Mouse (Mus musculus): ENCODE measurements around the gene Alad. TPM values are rescaled to one million over a fixed set of nuclear protein-coding genes. Genes with fewer than 3 reads are reported as not detected.

Gene Alad
- total and polyA plus RNA-seq, 2 experiments from 2014 or later = 62.1 to 82.4 TPM

DNA sequence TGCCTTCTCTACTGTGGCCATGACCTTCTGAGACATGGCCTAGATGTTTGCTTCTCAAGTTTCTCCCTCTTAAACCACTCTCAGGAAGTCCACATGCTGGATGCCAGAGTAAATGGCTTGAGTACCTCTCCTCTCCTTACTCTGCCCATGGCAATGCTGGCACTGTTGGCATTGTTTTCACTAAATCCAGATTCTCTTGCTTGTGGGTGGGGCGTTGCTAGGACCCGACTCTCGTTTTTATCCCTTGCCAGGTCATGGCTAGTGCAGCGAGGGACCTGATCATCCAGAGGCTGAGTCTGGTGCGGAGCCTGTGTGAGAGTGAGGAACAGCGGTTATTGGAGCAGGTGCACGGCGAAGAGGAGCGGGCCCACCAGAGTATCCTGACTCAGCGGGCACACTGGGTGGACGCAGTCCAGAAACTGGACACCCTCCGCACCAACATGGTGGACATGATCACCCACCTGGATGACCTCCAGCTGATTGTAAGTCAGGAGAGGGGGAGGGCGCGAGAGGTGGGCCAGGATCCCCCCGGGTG is 33.5 kb downstream of the Alad start:
- Histone ChIP-seq H3K4me2 (ENCODE audit: low read depth, low read length) (no peak overlapping the region), H3K27me3 (ENCODE audit: control insufficient read depth, insufficient read depth, low read length) (no peaks in the 10 kb centered on the region), H3K4me3 (ENCODE audit: low read depth, low read length) (no peak overlapping the region), H3K27ac (ENCODE audit: low read depth) (no peak overlapping the region), H3K9me3 (replicated peaks; ENCODE audit: control insufficient read depth, low read length) (no peaks in the 10 kb centered on the region), H3K4me1 (ENCODE audit: control insufficient read depth, insufficient read depth) (no peaks in the 10 kb centered on the region), H3K36me3 (replicated peaks; ENCODE audit: control insufficient read depth, insufficient read depth, low read length) (no peaks in the 10 kb centered on the region), H3K9ac (replicated peaks; ENCODE audit: low read depth, low read length) (no peak overlapping the region)
- no peak for TF ChIP-seq EP300 (IDR thresholded peaks at IDR 0.05; ENCODE audit: low read depth)
- TF ChIP-seq CTCF (IDR thresholded peaks at IDR 0.05; ENCODE audit: low read depth) = no peak
- no peak for ATAC-seq (ENCODE audit: insufficient read depth, low read depth)
- DNase-seq (ENCODE audit: low spot score) = no peak
- WGBS = 85% methylated on average over 15 of the region's 15 CpGs

DNA sequence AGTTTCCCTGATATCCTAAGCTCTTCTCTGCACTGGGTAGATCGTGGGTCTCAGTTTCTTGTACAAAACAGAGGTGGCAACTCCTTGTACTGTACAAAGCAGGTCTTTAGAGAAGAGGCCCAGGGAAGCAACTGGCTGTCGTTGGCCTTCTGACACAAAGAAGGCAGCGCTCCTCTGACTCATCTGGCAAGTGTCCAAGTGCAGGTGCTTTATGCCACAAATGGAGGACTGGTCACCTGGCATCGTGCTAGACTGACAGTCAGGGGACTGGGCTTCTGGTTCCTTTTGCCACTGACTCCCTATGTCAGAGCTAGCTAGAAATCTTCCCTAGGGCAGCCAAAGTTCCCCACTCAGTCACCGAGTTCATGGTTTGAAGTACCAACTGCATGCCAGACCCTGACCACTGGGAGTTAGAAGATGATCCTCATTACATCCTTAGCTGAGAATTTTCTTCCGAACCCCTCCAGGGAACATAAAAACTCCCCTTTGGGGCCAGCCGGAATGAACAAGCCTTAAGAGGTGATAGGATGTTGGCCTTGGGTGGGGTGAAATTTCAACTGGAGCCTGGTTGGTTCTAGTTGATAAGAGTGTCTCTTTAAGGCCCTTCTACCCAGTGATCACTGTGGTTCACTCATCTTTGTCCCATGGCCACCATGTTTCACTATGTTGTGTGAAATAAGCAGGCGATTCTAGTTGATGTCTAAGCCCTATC is 34.1 kb downstream of the Alad start:
- no peak for DNase-seq (ENCODE audit: low spot score)
- no peak overlapping the region for H3K4me3 ChIP-seq (ENCODE audit: low read depth, low read length)
- H3K27ac ChIP-seq (ENCODE audit: low read depth) = no peak overlapping the region
- H3K27me3 ChIP-seq (ENCODE audit: control insufficient read depth, insufficient read depth, low read length) = no peaks in the 10 kb centered on the region
- H3K4me2 ChIP-seq (ENCODE audit: low read depth, low read length) = no peak overlapping the region
- H3K9me3 ChIP-seq (replicated peaks; ENCODE audit: control insufficient read depth, low read length) = no peaks in the 10 kb centered on the region
- no peaks in the 10 kb centered on the region for H3K36me3 ChIP-seq (replicated peaks; ENCODE audit: control insufficient read depth, insufficient read depth, low read length)
- ATAC-seq (ENCODE audit: insufficient read depth, low read depth) = no peak
- TF ChIP-seq CTCF (IDR thresholded peaks at IDR 0.05; ENCODE audit: low read depth) = no peak
- TF ChIP-seq EP300 (IDR thresholded peaks at IDR 0.05; ENCODE audit: low read depth) = no peak
- no peaks in the 10 kb centered on the region for H3K4me1 ChIP-seq (ENCODE audit: control insufficient read depth, insufficient read depth)
- WGBS = 67% methylated on average over 8 of the region's 8 CpGs
- no peak overlapping the region for H3K9ac ChIP-seq (replicated peaks; ENCODE audit: low read depth, low read length)

DNA sequence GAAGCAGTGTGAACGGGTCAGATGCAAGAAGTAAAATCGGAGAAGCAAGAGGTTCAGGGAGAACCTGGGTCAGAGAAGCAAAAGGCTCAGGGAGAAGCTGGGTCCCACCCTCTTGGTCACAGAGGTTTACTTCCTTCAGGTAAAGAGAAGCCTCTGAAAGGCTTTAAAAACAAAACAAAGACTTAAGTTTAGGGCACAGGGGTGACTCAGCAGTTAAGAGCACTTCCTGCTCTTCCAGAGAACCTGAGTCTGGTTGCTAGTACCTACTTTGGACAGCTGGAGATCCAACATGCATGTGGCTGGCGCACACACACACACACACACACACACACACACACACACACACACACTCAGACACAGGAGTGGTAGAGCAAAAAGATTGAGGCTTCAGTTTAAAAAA is 34.8 kb downstream of the Alad start:
- H3K4me2 ChIP-seq (ENCODE audit: low read depth, low read length) = no peak overlapping the region
- ATAC-seq (ENCODE audit: insufficient read depth, low read depth) = no peak
- H3K36me3 ChIP-seq (replicated peaks; ENCODE audit: control insufficient read depth, insufficient read depth, low read length) = no peaks in the 10 kb centered on the region
- no peak overlapping the region for H3K27ac ChIP-seq (ENCODE audit: low read depth)
- H3K4me1 ChIP-seq (ENCODE audit: control insufficient read depth, insufficient read depth) = peaks cover 4% of the 10 kb centered on the region; the same call in 1 of the 2 replicates
- TF ChIP-seq CTCF (IDR thresholded peaks at IDR 0.05; ENCODE audit: low read depth) = no peak
- TF ChIP-seq EP300 (IDR thresholded peaks at IDR 0.05; ENCODE audit: low read depth) = no peak
- H3K27me3 ChIP-seq (ENCODE audit: control insufficient read depth, insufficient read depth, low read length) = peaks cover 2% of the 10 kb centered on the region
- no peak overlapping the region for H3K4me3 ChIP-seq (ENCODE audit: low read depth, low read length)
- DNase-seq (ENCODE audit: low spot score) = no peak
- WGBS = 67% methylated on average over 3 of the region's 3 CpGs
- H3K9me3 ChIP-seq (replicated peaks; ENCODE audit: control insufficient read depth, low read length) = no peaks in the 10 kb centered on the region
- no peak overlapping the region for H3K9ac ChIP-seq (replicated peaks; ENCODE audit: low read depth, low read length)

DNA sequence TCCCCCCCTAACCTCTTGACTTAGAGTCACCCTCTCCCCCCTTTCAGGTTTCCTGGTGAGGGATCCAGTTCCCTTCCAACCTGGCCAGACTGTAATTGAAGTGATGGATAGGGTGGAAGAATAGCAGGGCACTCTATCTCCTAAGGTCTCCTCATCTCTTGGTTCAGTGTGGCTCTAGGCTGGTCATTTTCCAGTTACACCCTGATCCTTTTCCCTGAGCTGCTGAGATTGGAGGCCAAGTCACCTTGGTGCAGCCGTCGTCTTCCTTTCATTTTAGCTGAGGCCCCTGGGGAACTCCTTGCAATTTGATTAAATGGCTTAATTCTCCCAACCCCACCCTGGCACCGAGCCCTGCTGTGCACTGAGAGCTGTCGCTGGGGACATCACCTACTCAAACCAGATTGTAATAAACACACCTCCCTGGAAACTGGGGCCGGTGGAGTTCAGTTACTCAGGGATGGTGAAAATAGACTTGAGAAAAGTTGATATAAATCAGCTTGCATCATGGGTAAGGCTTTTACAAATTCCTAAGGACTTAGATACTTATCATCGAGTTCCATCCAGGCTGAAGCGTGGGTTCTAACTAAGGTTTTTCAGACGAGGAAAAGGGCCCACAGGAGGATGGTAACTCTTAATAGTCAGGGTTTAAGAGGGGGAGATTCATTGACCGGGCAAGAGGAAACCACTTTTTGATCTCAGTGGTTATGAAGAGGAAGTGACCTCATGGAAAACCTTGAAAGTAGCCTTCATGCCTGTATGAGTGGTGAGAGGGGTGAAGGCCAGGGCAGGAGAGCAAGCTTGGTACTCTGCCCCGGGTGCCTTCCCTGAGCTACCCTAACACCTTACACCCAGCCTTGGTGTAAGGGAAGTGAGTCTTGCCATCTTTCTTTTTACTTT is 38.8 kb downstream of the Alad start:
- peaks cover 11% of the 10 kb centered on the region; the same call in 1 of the 2 replicates for H3K4me1 ChIP-seq (ENCODE audit: control insufficient read depth, insufficient read depth)
- H3K9me3 ChIP-seq (replicated peaks; ENCODE audit: control insufficient read depth, low read length) = no peaks in the 10 kb centered on the region
- no peak overlapping the region for H3K4me3 ChIP-seq (ENCODE audit: low read depth, low read length)
- H3K9ac ChIP-seq (replicated peaks; ENCODE audit: low read depth, low read length) = no peak overlapping the region
- TF ChIP-seq CTCF (IDR thresholded peaks at IDR 0.05; ENCODE audit: low read depth) (no peak), EP300 (IDR thresholded peaks at IDR 0.05; ENCODE audit: low read depth) (no peak)
- H3K27ac ChIP-seq (ENCODE audit: low read depth) = no peak overlapping the region
- no peak overlapping the region for H3K4me2 ChIP-seq (ENCODE audit: low read depth, low read length)
- peaks cover 8% of the 10 kb centered on the region for H3K27me3 ChIP-seq (ENCODE audit: control insufficient read depth, insufficient read depth, low read length)
- ATAC-seq (ENCODE audit: insufficient read depth, low read depth) (no peak), DNase-seq (ENCODE audit: low spot score) (no peak)
- WGBS = 32% methylated on average over 10 of the region's 10 CpGs
- no peaks in the 10 kb centered on the region for H3K36me3 ChIP-seq (replicated peaks; ENCODE audit: control insufficient read depth, insufficient read depth, low read length)

DNA sequence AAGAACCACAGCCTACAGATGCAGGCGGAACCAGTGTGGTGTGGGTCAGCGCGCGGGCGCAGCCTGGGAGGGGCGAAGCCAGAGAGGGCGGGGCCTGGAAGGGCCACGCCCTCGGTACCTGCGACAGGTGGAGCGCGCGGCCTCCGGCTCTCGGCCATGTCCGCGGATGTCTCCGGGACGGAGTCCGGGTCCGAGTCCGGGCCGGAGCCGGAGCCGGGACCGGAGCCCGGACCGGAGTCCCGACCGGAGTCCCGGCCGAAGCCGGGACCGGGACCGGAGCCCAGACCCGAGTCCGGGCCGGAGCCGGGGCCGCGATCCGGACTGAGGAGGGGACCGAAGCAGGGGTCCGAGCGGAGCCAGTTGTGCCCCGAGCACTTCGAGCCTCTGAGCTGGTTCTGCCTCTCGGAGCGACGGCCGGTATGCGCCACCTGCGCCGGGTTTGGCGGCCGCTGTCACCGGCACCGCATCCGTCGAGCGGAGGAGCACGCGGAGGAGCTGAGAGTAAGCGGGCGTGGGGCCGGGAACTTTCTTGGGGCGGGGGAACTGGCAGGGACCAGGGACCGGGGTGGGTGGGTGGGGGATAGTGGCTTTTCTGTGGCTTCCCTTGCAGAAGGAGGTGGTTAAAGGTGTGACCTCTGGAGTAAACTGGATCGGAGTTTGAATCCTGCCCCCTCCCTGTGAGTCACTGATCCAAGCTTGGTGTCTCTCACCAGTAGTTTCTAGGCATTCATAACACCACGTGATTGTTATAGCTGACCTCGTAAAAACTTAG is 39.6 kb downstream of the Alad start, which contains the start of gene Bspry:
Gene Bspry, plus strand, starts transcription at position 117 of the 772 bp plus-strand sequence.
- Histone ChIP-seq H3K27me3 (ENCODE audit: control insufficient read depth, insufficient read depth, low read length) (peaks cover 8% of the 10 kb centered on the region), H3K9ac (replicated peaks; ENCODE audit: low read depth, low read length) (0 out of 2 replicates have a peak within 1 kb of the TSS, but pooled peaks have one; percentile 7), H3K4me3 (ENCODE audit: low read depth, low read length) (peak within 1 kb of the TSS; percentile 47), H3K4me2 (ENCODE audit: low read depth, low read length) (peak within 1 kb of the TSS; percentile 79), H3K36me3 (replicated peaks; ENCODE audit: control insufficient read depth, insufficient read depth, low read length) (no peaks in the 10 kb centered on the region), H3K4me1 (ENCODE audit: control insufficient read depth, insufficient read depth) (peaks cover 11% of the 10 kb centered on the region; the same call in 1 of the 2 replicates), H3K9me3 (replicated peaks; ENCODE audit: control insufficient read depth, low read length) (no peaks in the 10 kb centered on the region), H3K27ac (ENCODE audit: low read depth) (no peak within 1 kb of the TSS)
- TF ChIP-seq EP300 (IDR thresholded peaks at IDR 0.05; ENCODE audit: low read depth) (no peak), CTCF (IDR thresholded peaks at IDR 0.05; ENCODE audit: low read depth) (no peak)
- 3% methylated on average over 59 of the region's 71 CpGs for WGBS
- ATAC-seq (ENCODE audit: insufficient read depth, low read depth) = peak; percentile 63
- DNase-seq (ENCODE audit: low spot score) = no peak
